Mouse (Mus musculus) B cell, adult 2 months (primary cell): ENCODE measurements at regions not wholly inside any gene's neighbourhood (a gene's known extent, or its start where the extent isn't known, plus 50 kb on each side); places are given as distances from the start of the nearest gene placed in this dataset.

Experiments
- DNase-seq, 2 experiments: peaks; one replicate each; pipeline ENCODE4 v3.0.0; 2022

DNA sequence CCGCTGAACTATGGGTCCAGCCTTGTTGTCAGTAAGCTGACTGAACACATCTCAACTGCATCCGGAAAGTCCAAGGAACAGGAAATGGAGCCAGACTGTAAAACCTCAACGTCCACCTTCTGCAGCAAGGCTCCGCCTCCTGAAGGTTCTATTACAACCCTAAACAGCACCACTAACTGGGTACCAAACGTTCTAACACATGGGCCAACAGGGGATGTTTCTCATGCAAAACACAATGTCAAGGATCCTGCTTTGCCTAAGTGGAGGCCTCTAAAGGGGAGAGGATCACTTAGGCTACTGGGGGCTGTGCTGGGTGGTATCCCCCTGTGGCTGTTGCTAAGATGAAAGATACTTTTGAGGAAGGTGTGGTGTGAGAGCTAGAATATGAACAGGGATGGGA, 51.0 kb upstream of the Stt3b start:
- DNase-seq: no peak

DNA sequence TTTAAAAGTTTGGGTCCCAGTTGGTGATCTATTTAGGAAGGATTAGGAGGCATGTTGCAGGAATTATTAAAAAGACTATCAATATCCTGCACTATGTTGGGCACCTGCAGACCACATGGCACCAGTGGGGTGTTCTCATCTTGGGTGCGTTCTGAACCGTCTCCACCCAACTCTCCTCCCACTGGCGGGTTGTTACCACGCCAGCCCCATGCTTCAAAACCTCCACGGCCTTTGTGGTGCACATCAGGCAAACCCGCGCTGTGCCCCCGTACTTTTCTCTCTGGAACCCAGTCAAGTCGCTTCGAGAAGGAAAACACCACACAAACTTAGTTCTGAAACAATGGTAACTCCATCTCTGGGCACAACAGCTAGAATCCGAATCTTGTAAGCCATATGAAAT, 51.7 kb upstream of the Stt3b start:
- DNase-seq: no peak

DNA sequence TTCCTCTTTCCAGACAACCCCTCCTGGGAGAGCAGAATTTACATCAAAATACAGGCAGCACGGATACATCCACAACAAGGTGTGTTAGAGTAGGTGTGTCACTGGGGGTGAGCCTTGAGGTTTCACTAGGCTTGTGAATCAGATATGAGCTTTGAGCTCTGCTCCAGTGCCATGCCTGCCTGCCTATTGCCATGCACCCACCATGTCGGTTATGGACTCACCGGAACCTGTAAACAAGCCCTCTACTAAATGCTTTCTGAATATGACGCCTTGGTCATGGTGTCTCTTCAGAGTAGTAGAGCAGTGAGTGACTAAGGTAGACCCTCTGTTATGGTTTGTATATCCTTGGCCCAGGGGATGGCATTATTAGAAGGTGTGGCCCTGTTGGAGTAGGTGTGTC, 52.3 kb upstream of the Stt3b start:
- DNase-seq: no peak

DNA sequence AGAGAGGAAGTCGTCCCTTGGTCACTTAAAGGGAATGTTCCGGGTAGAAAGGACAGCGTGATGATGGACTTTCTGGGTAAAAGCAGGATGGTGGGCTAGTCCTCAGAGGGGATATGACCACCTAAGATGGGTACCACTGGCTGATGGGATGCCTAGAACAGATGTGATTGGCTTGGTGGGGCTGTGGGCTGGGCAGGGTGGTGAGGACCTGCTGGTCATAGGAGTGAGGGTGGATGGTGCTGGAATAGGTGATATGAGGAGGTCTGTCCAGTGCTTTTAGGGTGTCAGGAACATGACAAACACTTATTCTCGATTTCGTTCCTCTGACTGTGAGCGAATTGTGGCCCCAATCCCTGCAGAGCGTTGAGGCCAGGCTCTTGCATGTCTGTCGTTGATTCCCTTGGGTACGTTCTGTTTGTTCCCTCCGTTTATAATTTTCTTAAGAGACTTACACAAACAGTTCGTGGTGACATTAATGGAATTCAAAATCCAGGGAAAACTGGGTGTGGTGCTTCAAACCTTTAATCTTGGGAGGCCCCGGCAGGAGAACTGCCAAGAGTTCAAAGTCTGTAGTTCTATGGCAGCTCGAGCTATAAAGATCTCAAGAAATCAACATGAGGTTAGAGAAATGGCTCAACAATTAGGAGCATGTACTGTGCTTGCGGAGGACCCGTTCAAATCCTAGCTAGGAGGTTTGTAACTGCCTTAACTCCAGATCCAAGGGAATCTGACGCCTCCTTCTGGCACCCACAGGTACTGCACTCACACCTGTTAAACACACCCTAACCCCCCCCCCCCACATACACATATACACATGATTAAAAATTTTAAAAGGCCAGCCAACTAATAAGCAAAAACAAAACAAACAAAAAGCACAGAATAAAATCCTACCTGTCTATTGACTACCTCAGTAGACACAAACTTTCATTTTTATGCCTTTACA, 55.0 kb upstream of the Stt3b start:
- peak; percentile 25 to 39 for DNase-seq

DNA sequence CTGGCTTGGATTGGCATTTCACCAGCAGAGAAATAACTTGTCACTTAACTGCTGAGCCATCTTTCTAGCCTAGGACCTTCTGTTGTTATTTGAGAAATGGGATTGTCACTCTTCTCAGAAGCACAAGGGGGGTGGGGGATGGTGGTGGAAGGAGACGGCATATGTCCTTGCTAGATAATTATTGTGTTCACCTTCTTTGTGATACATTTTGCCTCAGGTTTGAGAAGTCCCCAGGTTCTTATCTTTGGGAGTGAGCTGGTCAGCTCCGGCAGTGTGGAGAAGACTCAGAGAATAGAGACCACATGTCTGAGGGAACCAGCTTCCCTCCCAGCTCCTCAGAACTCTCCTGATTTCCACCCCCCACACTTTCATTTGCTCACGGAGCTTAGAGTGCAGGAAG, 57.6 kb upstream of the Stt3b start:
- no peak for DNase-seq

DNA sequence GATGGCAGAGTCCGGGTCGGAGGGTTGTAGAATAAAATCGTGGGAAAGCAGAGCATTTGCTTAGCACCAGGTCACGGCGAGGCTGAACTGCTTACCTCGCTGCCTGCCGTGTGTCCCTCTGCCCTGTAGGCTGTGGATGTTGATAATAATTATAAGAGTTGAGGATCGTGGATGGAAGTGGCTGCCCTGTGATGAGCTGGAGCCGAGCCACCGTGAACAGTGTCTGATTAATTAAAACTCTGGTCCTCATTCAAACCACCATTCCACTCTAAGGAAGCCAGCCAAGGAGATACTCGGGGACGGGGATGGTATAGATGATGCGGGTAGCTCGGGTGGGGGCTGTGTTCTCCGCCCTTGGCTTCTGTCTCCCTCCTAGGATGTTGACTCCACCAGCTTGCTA, 70.1 kb upstream of the Stt3b start:
- no peak for DNase-seq

DNA sequence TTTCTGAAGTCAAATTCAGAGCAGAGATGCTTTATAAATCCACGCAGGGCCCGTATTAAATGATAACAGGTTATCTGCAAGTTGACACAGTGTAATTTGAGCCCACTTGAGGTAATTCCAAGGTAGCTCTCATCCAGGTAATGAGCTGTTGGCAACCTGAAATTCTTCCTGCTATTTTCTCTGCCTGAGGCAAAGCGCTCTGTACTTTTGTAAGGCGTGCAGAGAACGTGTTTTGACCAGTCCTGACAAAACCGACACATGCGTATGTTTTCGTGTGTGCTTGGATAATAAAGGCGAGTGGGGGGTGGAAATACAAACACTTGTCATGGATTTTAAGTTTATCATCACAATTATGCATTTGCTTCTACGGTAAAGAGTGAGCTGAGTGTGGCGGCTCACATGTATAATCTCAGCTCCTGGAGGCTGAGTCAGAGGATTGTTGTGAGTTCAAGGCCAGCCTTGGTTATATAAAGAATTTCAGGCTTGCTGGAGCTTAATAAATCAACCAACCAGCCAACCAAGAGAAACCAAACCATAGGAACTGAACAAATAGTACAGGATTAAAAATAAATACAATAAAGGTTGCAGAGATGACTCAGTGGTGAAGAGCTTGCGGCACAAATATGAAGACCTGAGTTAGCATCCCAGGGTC, 72.7 kb upstream of the Stt3b start:
- DNase-seq: no peak

DNA sequence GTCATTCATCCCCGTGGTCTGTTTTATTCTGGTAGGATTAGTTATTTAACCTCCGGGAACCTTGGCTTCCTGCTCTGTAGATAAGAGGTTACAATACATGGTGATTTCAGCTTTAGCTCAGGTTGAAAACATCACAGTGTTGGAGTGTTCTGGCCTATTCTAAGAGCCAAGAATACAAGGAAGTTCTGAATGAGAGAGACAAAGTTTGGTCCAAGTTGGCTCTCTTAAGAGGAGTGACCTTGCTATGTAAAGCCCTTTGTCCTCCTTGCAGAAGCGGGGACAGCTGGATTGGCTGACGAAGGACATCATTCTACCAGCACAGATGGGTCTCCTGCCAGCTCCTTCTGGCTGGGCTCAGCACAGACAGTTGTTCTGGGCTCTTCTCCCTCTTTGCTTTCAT, 73.7 kb upstream of the Stt3b start:
- no peak for DNase-seq

DNA sequence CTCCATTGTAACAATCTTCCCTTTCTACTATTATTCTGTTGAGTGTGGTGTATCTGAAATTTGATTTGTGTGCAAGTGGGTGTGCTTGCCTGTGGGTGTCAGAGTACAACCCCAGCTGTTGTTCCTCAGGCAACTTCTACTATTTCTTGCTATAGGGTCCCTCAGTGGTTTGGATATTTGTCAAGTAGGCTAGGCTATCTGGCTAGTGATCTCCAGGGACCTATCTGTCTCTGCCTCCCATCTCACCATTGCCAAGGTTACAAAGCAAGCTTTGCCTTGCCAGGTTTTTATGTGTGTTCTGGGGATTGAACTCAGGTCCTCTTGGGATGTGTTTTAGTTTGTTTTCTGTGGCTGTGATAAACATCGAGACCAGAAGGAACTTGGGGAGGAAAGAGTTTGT, 74.1 kb upstream of the Stt3b start:
- no peak for DNase-seq

DNA sequence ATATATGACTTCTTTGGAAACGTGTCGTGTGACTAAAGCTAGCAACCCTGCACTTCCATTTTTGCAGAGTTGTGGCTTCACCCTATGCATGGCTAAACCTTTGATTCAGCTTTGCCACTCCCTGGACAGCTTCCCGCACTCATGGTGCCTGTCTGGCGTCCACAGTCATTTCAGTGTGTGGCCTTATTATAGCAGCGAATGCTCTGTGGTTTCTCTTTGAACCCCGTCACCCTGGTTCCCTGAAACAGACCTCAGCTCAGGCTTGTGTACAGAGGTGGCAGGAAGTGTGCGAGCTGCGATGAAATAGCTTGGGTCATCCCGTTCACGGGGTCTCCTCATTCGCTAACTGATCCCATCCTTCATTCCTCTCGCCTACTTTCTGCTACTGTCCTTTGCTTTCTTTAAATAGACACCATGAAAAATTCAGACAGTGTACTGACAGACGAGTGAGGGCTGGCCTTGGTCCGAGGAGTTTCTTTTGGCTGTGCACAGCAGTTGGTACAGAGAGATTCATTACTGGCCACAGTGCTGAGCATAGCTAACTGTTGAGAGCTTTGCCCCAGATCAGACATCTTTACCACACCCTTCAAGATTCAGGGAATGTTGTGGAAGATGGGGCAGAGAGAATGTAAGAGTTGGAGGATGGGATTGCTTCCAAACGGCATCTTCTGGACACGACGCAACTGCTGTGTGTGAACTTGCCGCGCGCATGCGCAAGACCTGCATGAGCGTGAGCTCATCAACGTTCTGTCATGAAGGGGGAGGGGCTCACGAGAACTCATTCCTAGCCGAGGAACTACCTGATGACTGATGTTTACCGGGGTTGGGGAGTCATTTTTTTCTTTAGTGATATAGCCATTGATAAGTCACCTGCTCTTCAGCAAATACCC, 77.5 kb upstream of the Stt3b start:
- DNase-seq: peak; percentile 48 to 51

DNA sequence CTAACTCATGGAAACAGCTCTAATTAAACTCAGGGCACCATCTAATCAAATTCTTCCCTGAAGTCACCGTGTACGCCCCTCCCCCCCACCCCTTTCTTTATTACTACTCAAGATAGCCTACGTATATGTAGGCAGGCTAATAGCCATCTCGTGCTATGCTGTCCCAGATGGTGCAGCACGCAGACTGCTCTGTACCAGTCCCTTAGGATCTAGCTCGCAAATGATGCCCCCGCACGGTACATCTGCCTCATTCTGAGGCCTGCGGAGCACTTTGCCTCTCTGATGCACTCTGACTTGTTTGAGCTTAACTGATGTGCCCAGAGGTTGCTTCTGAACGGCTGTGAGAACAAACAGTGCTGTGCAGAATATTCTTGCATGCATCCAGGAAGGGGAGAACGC, 78.1 kb upstream of the Stt3b start:
- no peak for DNase-seq

DNA sequence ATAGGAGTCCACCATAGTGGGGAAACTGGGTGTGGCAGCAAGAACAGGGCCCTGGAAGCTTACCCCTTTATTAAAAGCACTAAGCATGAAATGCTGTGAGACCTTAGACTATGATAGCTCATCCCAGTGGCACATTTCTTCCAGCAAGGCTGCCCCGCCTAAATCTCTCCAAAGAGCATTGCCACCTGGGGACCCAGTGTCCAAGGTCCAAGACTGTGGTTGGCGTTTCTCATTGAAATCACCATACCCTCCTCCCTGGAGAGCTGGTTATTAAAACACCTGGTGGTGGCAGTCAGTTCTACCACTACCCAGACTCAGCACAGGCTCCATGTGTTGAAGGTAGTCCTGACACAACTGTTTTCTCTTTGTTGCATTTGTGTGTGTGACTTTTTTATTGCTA, 78.9 kb upstream of the Stt3b start:
- DNase-seq: no peak

DNA sequence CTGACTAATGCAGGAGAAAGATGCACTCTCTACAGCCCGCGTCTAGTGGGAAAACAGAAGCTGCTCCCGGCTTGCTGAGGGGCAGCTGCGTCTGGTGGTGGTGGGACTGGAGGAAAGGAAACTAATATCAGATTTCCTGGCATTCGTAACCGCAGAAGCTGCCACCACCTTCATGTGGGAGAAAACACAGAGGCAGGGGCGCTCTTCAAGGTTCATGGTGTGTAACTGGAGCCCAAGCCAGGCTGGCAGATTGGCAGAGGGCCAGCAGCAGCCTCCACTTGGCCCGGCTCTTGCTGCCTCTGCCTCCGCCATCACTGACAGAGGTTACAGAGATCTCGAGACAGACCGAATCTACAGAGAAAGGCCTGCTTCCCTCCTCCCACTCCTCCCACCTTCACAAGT, 80.7 kb upstream of the Stt3b start:
- DNase-seq: peak; percentile 37 to 40

DNA sequence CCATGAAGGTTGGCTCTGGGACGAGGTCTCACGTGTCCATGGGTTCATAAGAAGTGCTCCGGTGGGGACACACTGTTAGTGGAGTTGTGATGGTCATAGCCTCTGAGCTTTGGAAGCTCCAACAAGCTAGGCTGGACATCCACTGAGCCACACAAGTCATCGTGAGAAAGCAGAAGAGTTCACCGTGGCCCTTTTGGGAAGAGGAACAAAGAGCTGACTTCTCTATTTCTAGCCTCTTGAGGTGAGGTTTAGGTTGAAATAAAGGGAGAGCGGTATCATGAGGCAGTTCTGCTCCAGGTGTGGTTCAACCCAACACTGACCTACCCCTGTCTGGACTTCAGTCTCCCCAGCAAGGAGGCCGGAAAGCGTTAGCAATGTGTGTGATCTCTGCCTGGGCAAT, 85.3 kb upstream of the Stt3b start:
- DNase-seq: no peak

DNA sequence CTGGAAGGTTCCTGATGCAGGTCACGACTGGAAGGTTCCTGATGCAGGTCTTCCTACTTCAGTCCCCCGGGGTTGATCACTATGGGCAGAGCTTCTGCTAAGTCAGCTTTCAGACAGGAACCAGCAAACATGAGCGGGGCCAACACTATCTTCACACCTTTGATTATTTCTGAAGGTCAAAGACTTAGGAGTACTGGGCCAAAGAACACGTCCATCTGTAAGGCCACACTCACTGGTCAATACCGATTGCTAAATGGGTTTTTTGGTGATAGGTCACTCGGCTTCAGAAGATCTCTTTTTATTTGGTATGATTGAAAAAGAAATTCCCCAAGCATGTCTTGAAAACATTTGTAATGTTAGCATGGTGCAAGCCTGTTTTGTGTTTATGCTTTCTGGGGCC, 90.2 kb upstream of the Stt3b start:
- DNase-seq: no peak

DNA sequence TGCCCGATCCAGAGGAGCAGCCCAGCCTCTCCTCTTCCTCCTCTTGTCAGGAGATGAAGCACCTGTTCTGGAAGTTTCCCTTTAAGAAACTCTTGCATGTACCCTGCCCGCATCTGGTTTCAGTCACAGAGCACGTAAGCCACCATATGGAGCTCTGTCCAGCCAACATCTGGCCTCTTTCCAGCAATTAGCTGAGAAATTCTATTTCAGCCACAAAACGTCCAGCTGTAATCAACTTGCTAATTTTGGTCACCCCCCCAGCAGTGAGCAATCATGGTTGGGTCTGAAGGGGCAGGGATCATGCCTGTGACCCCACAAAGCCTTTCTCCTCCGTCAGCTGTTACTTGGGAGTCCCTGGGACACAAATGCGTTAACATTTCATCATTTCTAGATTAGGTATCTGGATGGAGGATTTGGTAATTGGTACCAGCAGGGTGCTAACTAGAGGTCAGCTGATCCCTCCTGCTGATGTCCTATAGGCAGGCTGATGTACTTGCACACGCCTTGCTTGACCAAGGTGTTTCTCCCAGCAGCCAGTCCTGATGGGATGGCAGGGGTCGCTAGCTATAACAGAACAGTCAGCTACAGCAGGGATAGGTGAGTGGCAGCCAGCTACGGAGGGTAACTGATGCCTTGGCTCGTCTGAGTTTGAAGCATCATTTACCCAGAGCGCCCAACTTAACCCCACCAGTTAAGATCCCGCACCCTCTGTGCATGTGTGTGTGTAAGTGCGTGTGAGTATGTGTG, 91.4 kb upstream of the Stt3b start:
- DNase-seq: no peak

DNA sequence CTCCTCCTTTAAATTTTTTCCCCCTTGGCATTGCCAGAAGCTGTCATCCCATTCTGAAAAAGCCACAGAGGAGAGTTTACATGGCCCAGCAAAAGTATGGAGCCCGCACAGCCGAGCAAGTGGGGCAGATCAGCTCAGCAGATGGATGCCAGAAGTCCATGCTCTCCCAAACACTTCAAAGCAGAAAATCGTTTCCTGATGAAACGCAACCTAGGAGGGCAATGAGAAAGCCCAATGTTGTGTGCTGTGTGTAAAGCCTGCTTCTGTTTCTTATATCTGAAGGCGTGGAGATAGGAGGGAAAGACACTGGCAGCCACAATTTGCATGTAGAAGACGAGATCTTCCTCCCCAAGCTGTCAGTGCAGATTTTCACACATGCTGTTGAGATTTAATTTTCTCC, 92.4 kb upstream of the Stt3b start:
- no peak for DNase-seq

DNA sequence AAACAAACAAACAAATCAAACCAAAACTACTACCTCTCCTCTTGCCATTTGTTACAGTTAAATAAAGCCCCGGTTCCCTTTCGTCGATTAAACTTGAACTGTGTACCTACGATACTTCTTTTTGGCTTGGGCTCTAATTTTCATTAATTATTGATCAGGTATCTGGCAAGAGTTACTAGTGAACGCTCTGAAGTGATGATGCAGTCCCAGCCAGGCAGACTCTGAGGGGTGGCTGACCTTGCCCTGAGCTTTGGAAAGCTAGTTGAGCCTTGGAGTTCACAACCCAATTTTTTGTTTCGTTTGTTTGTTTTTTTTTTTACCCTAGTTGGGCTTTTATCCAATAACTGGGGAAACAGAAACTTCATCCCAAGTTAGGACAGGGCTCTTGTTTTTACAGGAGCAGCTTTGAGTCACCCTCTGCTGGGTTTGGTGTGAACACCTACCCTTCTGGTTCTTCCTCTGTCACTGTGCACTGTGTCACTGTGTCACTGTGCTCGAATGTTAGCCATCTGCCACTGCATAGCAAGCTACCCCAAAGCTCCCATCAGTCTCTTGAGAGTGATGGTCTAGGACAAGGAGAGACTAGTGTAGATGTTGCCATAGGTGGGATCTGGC, 93.2 kb upstream of the Stt3b start:
- no peak for DNase-seq

DNA sequence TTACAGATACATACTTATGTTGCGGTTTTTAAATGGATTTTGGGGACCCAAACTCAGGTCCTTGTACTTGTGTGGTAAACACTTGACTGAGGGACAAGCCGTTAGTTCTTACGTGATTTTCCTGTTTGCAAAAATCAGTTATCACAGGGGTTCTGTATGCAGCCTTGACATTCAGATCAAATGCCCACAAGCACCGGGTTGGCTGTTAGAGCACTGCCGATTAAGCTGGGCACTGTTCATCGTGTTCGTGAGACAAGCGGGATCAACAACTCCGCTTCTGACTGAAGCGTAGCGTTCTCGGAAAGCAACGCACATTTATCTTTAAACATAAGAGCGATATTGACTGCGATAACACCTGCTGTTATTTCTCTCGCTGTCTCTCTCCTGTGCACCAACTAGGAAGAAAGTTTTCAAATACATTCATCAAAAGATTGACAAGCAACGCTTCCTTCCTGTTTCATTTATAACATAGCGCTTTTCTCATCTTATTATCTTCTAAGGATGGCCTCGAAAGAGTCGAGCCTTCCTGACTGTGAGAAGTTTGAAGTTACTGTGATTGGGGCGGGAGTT, 97.8 kb upstream of the Stt3b start:
- no peak for DNase-seq

DNA sequence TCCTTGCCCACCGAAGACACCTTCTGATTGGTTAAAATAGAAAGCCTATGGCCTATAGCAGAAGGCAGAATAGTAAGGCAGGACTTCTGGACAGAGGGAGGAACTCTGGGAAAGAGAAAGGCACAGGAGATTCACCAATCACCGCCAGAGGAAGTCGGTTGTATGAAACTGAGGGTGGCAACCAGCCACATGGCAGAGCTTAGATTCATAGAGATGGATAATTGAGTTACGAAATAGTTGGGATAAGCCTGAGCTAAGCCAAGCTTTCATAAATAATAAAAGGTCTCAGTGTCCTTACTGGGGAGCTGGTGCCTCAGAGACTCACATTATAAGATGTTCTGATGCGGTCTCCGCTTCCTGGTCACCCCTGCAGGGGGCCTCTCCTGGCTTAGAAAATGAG, 98.7 kb upstream of the Stt3b start:
- no peak for DNase-seq

DNA sequence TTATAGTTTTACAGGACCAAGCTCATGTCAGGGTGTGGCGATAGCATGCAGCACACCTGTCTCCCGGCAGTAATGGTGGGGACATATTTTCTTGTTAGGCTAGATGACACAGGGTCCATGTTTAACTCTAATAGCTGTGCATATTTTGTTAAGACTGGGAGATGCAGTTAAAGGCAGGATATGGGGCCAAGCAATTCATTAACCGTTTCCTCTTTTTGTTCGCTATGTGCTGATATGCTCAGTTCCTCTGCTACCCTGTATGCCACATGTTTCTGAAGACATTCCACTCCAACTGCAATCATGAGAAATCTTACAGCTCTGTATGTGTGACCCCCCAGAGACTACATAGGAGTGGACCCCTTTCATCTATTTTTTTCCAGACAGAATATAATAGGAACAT, 104.0 kb upstream of the Stt3b start:
- peak; percentile 32 to 40 for DNase-seq

DNA sequence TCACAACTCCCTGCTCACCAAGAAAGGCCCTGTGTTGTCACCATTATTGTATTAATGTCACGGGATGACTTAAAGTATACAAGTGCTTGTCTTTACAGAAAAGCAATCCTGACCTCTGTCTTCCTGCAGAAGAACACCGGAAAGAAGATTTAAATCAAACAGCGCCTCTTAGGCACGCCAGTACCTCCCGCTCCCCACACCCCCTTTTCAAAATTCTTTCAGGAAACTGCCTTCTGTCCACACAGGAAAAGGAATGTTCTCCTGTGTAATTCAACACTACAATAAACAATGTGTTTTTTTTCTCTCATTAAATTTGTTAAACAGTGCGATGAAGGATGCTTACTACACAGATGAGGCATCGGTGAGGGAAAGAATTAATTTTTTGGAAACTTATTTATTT, 112.6 kb upstream of the Stt3b start:
- DNase-seq: no peak
